Mouse (Mus musculus) left cerebral cortex, postnatal 25 days (tissue): Measurements from ENCODE around the gene Wtap. TPM values are rescaled to one million over a fixed set of nuclear protein-coding genes. Genes with fewer than 3 reads are reported as not detected.
A peak's percentile ranks its signal among the peaks of the same experiment; 100 is the strongest.
"Not testable (repeated sequence)": the region's sequence is repeated elsewhere in the genome, so short reads cannot be mapped to it uniquely, and the experiment has no call there.

ENCODE experiments used
- DNase-seq, 2 experiments: peaks; one replicate each; pipeline ENCODE4 v3.0.0; 2022; ENCODE audit warnings: low spot score in 2 of 2, mixed read lengths in 1 of 2
- intact Hi-C: fragments of 180-260 bp; cut with DNase I; formaldehyde crosslinking; loops from one replicate; pipeline ENCODE4 v1.15.1; 2025
- total RNA-seq, 2 experiments: library from RNA; stranded (reverse); gene quantifications; 2 replicates each; pipeline ENCODE4 v1.2.3; 2021

Wtap gene
- total RNA-seq, 2 experiments from 2014 or later: 50.9 to 53.6 TPM

- intact Hi-C loops: no loop called here
- no peak for DNase-seq
Observed at GRCm38 (mm10) chr17:12978546-12978945, 15.4 kb downstream of the Wtap start.

GRCm38 (mm10) chr17:12973851-12974250, 20.1 kb downstream of the Wtap start:
- no peak for DNase-seq
- intact Hi-C loops: no loop called here

GRCm38 (mm10) chr17:12967173-12967572, 26.8 kb downstream of the Wtap start:
- DNase-seq: no peak
- intact Hi-C loops: no loop called here

- no peak for DNase-seq
- intact Hi-C loops: loop anchor here (5.0 kb wide), 1 partner anchor 46 kb away; the partner anchor contains the start of genes Mrpl18 and Tcp1
Observed at GRCm38 (mm10) chr17:12963476-12963875, 30.5 kb downstream of the Wtap start.

GRCm38 (mm10) chr17:12960331-12960873, 33.6 kb downstream of the Wtap start, which contains the start of gene Acat2:
Acat2 (minus strand) TSS chr17:12960747.
- intact Hi-C loops: loop anchor here (2.0 to 5.0 kb wide), 2 partner anchors 32 to 43 kb away; partner anchors contain the start of genes Mrpl18 and Tcp1
- peak; percentile 97 to 98 for DNase-seq

- intact Hi-C loops, DNase-seq: not testable (repeated sequence)
Observed at GRCm38 (mm10) chr17:12959377-12959776, 34.6 kb downstream of the Wtap start.

GRCm38 (mm10) chr17:12956664-12957063, 37.3 kb downstream of the Wtap start:
- intact Hi-C loops: no loop called here
- DNase-seq: no peak

- DNase-seq: no peak
- intact Hi-C loops: no loop called here
Observed at GRCm38 (mm10) chr17:12949669-12950068, 44.3 kb downstream of the Wtap start.

- no peak for DNase-seq
Observed at GRCm38 (mm10) chr17:12942459-12943162, 51.4 kb downstream of the Wtap start.

GRCm38 (mm10) chr17:12941543-12942260, 52.3 kb downstream of the Wtap start:
- DNase-seq: no peak
- intact Hi-C loops: no loop called here

More at GRCm38 (mm10) chr17:12942459-12943162, 51.4 kb downstream of the Wtap start:
- intact Hi-C loops: no loop called here

- intact Hi-C loops: no loop called here
- no peak for DNase-seq
Observed at GRCm38 (mm10) chr17:12940151-12940805, 53.7 kb downstream of the Wtap start, which contains the start of gene Acat3. Acat3 (minus strand) TSS chr17:12940600.

- intact Hi-C loops, DNase-seq: not testable (repeated sequence)
Observed at GRCm38 (mm10) chr17:12939377-12940148, 54.4 kb downstream of the Wtap start.

GRCm38 (mm10) chr17:12938077-12938476, 55.9 kb downstream of the Wtap start:
- intact Hi-C loops: no loop called here
- no peak for DNase-seq

GRCm38 (mm10) chr17:12937412-12937970, 56.5 kb downstream of the Wtap start:
- DNase-seq: no peak
- intact Hi-C loops: no loop called here

GRCm38 (mm10) chr17:12935719-12936118, 58.2 kb downstream of the Wtap start:
- intact Hi-C loops: no loop called here
- DNase-seq: no peak

GRCm38 (mm10) chr17:12931576-12931975, 62.4 kb downstream of the Wtap start:
- DNase-seq, intact Hi-C loops: not testable (repeated sequence)

GRCm38 (mm10) chr17:12925703-12926180, 68.2 kb downstream of the Wtap start:
- intact Hi-C loops: no loop called here
- no peak for DNase-seq

GRCm38 (mm10) chr17:12925001-12925400, 69.0 kb downstream of the Wtap start:
- no peak for DNase-seq
- intact Hi-C loops: no loop called here

- intact Hi-C loops: no loop called here
- DNase-seq: no peak
Observed at GRCm38 (mm10) chr17:12921073-12921472, 72.9 kb downstream of the Wtap start.
